Mouse (Mus musculus) embryonic fibroblast, embryonic 13.5 days (primary cell): Measurements from ENCODE around the gene Gm20850. TPM values are rescaled to one million over a fixed set of nuclear protein-coding genes. Genes with fewer than 3 reads are reported as not detected.
"Not testable (repeated sequence)": the region's sequence is repeated elsewhere in the genome, so short reads cannot be mapped to it uniquely, and the experiment has no call there.

Source experiments
- H3K27ac ChIP-seq: 2 replicates; pipeline ENCODE4 v1.5.1; 2012; ENCODE audit warnings: low read length, control low read depth, inconsistent platforms; ENCODE audit not compliant: insufficient read depth
- H3K4me1 ChIP-seq: 2 replicates; pipeline ENCODE4 v1.6.1; 2011; ENCODE audit warnings: low read length; ENCODE audit not compliant: control insufficient read depth, insufficient read depth
- H3K4me3 ChIP-seq: 2 replicates; pipeline ENCODE4 v1.5.1; 2011; ENCODE audit warnings: mild to moderate bottlenecking, control low read depth, low read length; ENCODE audit not compliant: insufficient read depth
- polyA plus RNA-seq: library from polyadenylated mRNA; stranded (reverse); fragments of >200 nt; gene quantifications from 2 replicates; pipeline ENCODE4 v1.2.4, GENCODE M21; 2011; ENCODE audit warnings: low read depth; ENCODE audit not compliant: missing spikeins, insufficient read length

The Gm20850 gene
- polyA plus RNA-seq = not detected in 2 replicates

GRCm38 (mm10) chrY:75715022-75715421 lies at the start of gene Gm20850:
Gm20850 (plus strand) TSS chrY:75715322.
- H3K4me3 ChIP-seq, H3K4me1 ChIP-seq, H3K27ac ChIP-seq: not testable (repeated sequence)
